Mouse (Mus musculus): ENCODE measurements around the gene Tm7sf2.

GRCm38 (mm10) chr19:6085417-6085879, 17.3 kb upstream of the Tm7sf2 start:
- TF ChIP-seq CTCF (IDR thresholded peaks at IDR 0.05; ENCODE audit: low read depth) (no peak), EP300 (IDR thresholded peaks at IDR 0.05; ENCODE audit: low read depth) (no peak)
